Mouse (Mus musculus): ENCODE results near the gene Lix1.

DNA sequence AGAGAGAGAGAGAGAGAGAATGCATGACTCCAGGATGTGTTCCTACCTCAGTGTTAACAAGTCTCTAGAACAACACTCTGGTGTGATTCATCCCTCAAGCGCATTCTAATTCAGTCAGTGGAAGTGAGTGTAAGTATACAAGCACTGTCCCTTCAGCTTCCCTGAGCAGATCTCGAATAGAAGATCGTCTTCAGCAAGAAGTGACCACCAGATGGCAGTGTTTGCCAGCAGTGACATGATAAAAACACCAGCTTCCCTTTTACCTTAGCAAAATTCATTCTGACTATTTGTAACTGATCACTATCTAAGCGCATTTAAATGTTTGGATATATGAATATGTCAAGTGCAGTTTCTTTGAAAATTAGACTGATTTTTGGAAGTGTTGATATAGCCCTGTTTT, 8.1 kb upstream of the Lix1 start:
- TF ChIP-seq CTCF (IDR thresholded peaks at IDR 0.05; ENCODE audit: low read depth, low read length) (no peak), POLR2A (IDR thresholded peaks at IDR 0.05; ENCODE audit: borderline replicate concordance, low read depth, low read length) (no peak)
